ENCODE assay signal across 25 mouse cellular contexts in the genomic region with DNA sequence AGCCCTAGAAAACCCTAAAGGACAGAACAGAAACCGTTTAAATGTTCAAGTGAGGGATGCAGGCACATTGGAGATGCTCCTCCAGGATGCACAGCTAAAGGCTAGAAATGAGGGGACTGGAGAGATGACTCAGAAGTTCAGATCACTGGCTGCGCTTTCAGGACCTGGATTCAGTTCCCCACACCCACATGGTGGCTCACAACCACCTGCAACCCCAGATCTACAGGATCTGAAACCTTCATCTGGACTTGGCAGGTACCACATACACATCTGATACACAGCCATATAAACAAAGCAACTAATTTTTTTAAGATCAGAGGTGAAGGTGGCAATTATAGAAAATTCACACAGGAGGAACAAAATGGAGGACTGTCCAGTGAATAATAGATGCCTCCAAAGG.
"Had no signal": no experiment of that assay in that cellular context is flagged by ENCODE, and none has a peak within 500 bp of the region (broad histone marks: within the 10 kb centered on the region; RNA-seq: fewer than 3 reads in every experiment).

No protein-coding gene starts in this region.

- DNase-seq: gastrocnemius, postnatal 14 days; gastrocnemius, postnatal 36 days; heart, adult 11 months; heart, postnatal 10 days; kidney, adult 11 months; kidney, adult 2 months; kidney, adult 9 months; kidney, postnatal 14 days; kidney, postnatal 36 days; layer of hippocampus, adult 9-11 months; layer of hippocampus, postnatal 36 days; left cerebral cortex, postnatal 4 days had no signal

- H3K9ac ChIP-seq: heart, embryonic 12.5 days; hindbrain, embryonic 12.5 days; hindbrain, embryonic 14.5 days; intestine, embryonic 15.5 days; kidney, embryonic 15.5 days; limb, embryonic 13.5 days; limb, embryonic 15.5 days; liver, embryonic 12.5 days; liver, embryonic 14.5 days had no signal

- H3K4me2 ChIP-seq: heart, embryonic 12.5 days; hindbrain, embryonic 12.5 days; hindbrain, embryonic 14.5 days; intestine, embryonic 15.5 days; kidney, embryonic 15.5 days; limb, embryonic 13.5 days; limb, embryonic 15.5 days; liver, embryonic 12.5 days had no signal

- H3K4me3 ChIP-seq: heart, embryonic 10.5 days; heart, embryonic 12.5 days; hindbrain, embryonic 12.5 days; intestine, embryonic 15.5 days; kidney, embryonic 15.5 days; limb, embryonic 13.5 days; limb, embryonic 15.5 days; liver, embryonic 12.5 days had no signal

- ATAC-seq: hindbrain, embryonic 16.5 days; inflammation-experienced regulatory T-cells, adult 6 months; intestine, embryonic 15.5 days; liver, embryonic 12.5 days had no signal

- H3K27ac ChIP-seq: heart, embryonic 10.5 days; hindbrain, embryonic 12.5 days; hindbrain, embryonic 14.5 days; intestine, embryonic 15.5 days; kidney, embryonic 15.5 days; kidney, postnatal 0 days; limb, embryonic 13.5 days; limb, embryonic 15.5 days; liver, embryonic 12.5 days; liver, embryonic 14.5 days had no signal

- H3K36me3 ChIP-seq: heart, embryonic 12.5 days; hindbrain, embryonic 12.5 days; intestine, embryonic 15.5 days; kidney, embryonic 15.5 days; limb, embryonic 15.5 days had no signal

- H3K4me1 ChIP-seq: liver, embryonic 12.5 days had no signal

- H3K27me3 ChIP-seq: heart, embryonic 12.5 days; hindbrain, embryonic 12.5 days; intestine, embryonic 15.5 days; kidney, embryonic 15.5 days; limb, embryonic 13.5 days; limb, embryonic 15.5 days; liver, embryonic 12.5 days had no signal

- H3K9me3 ChIP-seq: heart, embryonic 10.5 days; heart, embryonic 12.5 days; hindbrain, embryonic 12.5 days; intestine, embryonic 15.5 days; kidney, embryonic 15.5 days; limb, embryonic 13.5 days; limb, embryonic 15.5 days; liver, embryonic 12.5 days had no signal
